Mouse (Mus musculus) olfactory bulb, adult 2 months (tissue): Measurements from ENCODE around the gene Egfl8.

Source experiments
- CTCF ChIP-seq: fragments of 200-500 bp; IDR thresholded peaks from 2 replicates; pipeline ENCODE4 v1.5.1; 2012; ENCODE audit warnings: low read depth, mild to moderate bottlenecking, low read length, moderate library complexity; ENCODE audit not compliant: insufficient read depth
- POLR2A ChIP-seq: fragments of 200-500 bp; IDR thresholded peaks from 2 replicates; pipeline ENCODE4 v1.6.1; 2012; ENCODE audit warnings: mild to moderate bottlenecking, low read depth, low read length, moderate library complexity; ENCODE audit not compliant: insufficient read depth

DNA sequence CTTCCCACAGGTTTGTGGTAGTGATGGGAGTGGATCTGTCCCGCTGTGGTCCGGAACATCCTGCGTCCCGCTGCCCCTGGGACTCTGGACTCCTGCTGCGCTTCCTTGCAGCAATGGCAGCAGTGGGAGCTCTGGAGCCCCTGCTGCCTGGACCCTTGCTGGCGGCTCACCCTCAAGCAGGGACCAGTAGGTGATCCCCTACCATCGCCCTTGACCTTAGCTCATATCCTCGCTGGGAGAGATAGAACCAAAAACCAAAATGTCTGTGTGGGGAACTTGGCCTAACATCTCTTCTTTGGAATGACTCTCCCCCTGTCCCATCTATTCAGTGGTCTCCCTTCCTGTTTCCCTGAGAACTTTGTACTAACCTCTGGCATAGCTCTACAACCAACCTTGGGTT is 32.0 kb downstream of the Egfl8 start:
- TF ChIP-seq CTCF (no peak), POLR2A (no peak)
